Mouse (Mus musculus): ENCODE results near the gene Gm49384.

DNA sequence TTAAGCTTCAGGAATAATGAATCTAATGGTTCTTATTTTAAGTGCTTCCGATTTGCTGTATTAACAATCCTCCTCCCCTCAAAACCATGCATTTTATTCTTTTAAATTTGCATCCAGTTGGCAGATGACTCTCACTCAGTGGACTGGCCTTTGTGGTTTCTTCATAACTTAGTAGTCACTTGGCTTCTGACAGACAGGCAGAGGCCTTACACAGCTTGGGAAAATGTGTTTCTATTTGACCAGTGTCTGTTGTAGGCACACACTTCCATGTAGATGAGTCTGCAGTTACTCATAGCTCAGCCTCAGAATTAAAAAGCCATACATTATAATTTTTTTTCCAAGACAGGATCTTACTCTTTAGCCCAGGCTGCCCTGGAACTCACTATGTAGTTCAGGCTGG lies 49.7 kb upstream of the Gm49384 start:
- TF ChIP-seq CTCF (IDR thresholded peaks at IDR 0.05; ENCODE audit: low read depth) (no peak), EP300 (optimal IDR thresholded peaks at IDR 0.05) (no peak)

All from stomach, postnatal 0 days (tissue).